Mouse (Mus musculus) cerebral cortex, adult 2 months (tissue): ENCODE data around the gene Tmeff1.

Source experiments
- WGBS: fragments of 180-500 bp; shearing (Covaris S2); methylation state at CpG from one replicate; pipeline ENCODE4 v1.1.7; 2018; 5-methylcytosine and 5-hydroxymethylcytosine counted together

Tmeff1 gene

GRCm38 (mm10) chr4:48576361-48576760 lies 8.6 kb upstream of the Tmeff1 start:
- 88% methylated on average over 7 of the region's 7 CpGs for WGBS

GRCm38 (mm10) chr4:48577831-48578230 lies 7.1 kb upstream of the Tmeff1 start:
- WGBS = 67% methylated on average over 1 of the region's 1 CpGs

GRCm38 (mm10) chr4:48578399-48578798 lies 6.6 kb upstream of the Tmeff1 start:
- WGBS = 56% methylated on average over 4 of the region's 4 CpGs

GRCm38 (mm10) chr4:48579475-48580110 lies 5.4 kb upstream of the Tmeff1 start:
- 73% methylated on average over 6 of the region's 6 CpGs for WGBS

- 47% methylated on average over 2 of the region's 2 CpGs for WGBS
These were observed 3.8 kb upstream of the Tmeff1 start for GRCm38 (mm10) chr4:48581201-48581600.

- WGBS = 85% methylated on average over 2 of the region's 3 CpGs
These were observed 3.0 kb upstream of the Tmeff1 start for GRCm38 (mm10) chr4:48581993-48582392.

- 85% methylated on average over 2 of the region's 2 CpGs for WGBS
These were observed 2.0 kb upstream of the Tmeff1 start for GRCm38 (mm10) chr4:48582941-48583340.

GRCm38 (mm10) chr4:48585241-48586098 lies 496 bp downstream of the Tmeff1 start:
- WGBS = under 1% methylated on average over 73 of the region's 92 CpGs

- 7% methylated on average over 12 of the region's 12 CpGs for WGBS
These were observed 1.3 kb downstream of the Tmeff1 start for GRCm38 (mm10) chr4:48586099-48586821.

- 86% methylated on average over 2 of the region's 2 CpGs for WGBS
These were observed 2.6 kb downstream of the Tmeff1 start for GRCm38 (mm10) chr4:48587526-48587925.

GRCm38 (mm10) chr4:48588576-48588975 lies 3.6 kb downstream of the Tmeff1 start:
- 43% methylated on average over 9 of the region's 9 CpGs for WGBS

GRCm38 (mm10) chr4:48590862-48591261 lies 5.9 kb downstream of the Tmeff1 start:
- 81% methylated on average over 7 of the region's 7 CpGs for WGBS

- WGBS = 81% methylated on average over 3 of the region's 3 CpGs
These were observed 6.4 kb downstream of the Tmeff1 start for GRCm38 (mm10) chr4:48591390-48591789.

- 48% methylated on average over 5 of the region's 5 CpGs for WGBS
These were observed 7.4 kb downstream of the Tmeff1 start for GRCm38 (mm10) chr4:48592328-48592727.

- 55% methylated on average over 7 of the region's 7 CpGs for WGBS
These were observed 7.9 kb downstream of the Tmeff1 start for GRCm38 (mm10) chr4:48592844-48593243.

- WGBS = 83% methylated on average over 7 of the region's 7 CpGs
These were observed 11.1 kb downstream of the Tmeff1 start for GRCm38 (mm10) chr4:48596111-48596510.

- 63% methylated on average over 3 of the region's 3 CpGs for WGBS
These were observed 20.7 kb downstream of the Tmeff1 start for GRCm38 (mm10) chr4:48605650-48606049.

GRCm38 (mm10) chr4:48609485-48609884 lies 24.5 kb downstream of the Tmeff1 start:
- 49% methylated on average over 9 of the region's 9 CpGs for WGBS

GRCm38 (mm10) chr4:48610251-48610650 lies 25.3 kb downstream of the Tmeff1 start:
- WGBS = 36% methylated on average over 6 of the region's 6 CpGs

- 91% methylated on average over 4 of the region's 4 CpGs for WGBS
These were observed 30.5 kb downstream of the Tmeff1 start for GRCm38 (mm10) chr4:48615483-48615882.

GRCm38 (mm10) chr4:48617201-48617600 lies 32.2 kb downstream of the Tmeff1 start:
- 95% methylated on average over 15 of the region's 15 CpGs for WGBS

- WGBS = 92% methylated on average over 6 of the region's 6 CpGs
These were observed 35.1 kb downstream of the Tmeff1 start for GRCm38 (mm10) chr4:48620121-48620520.
